ENCODE assay signal across 8 mouse cellular contexts in the genomic region with DNA sequence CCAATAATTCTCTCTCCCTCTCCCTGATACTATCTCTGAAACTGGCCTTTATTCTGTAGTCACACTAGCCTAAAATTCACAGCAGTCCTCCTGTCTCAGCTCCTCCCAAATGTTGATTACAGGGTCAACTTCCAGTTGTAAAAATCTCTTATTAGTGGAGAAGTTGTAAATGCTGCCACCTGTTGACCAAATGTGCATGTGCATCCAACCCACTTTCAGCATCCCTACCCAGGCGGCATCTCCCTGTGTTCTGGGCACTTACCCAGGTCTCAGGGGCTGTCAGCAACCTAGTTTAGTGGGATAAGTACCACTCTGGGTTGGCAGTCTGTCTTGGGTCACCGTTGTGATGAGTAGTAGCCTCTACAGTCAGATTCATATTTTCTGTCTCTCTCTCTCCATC. TPM values are rescaled to one million over a fixed set of nuclear protein-coding genes. Genes with fewer than 3 reads are reported as not detected.
DNase-seq lines count a peak whose midpoint lies in the region; ATAC-seq lines count a peak whose summit lies in the region.

No protein-coding gene starts in this region.

- peak; percentile 34 for DNase-seq in ovary, postnatal 14 days (ENCODE audit: low spot score)
- no peak for DNase-seq in ovary, adult 18-20 months (ENCODE audit: low spot score)
- DNase-seq in adrenal gland, postnatal 10 days, result peak; percentile 69
- DNase-seq in embryo, embryonic 10.5 days (ENCODE audit: low spot score), result peak; percentile 71
- peak; percentile 70 for DNase-seq in heart, postnatal 4 days
- peak; percentile 72 to 78 for DNase-seq in layer of hippocampus, postnatal 14 days (ENCODE audit: low spot score in 2 of 2)
- peak; percentile 16 to 37 for DNase-seq in thymus, postnatal 36 days

- peak; percentile 75 for ATAC-seq in megakaryocyte-erythroid progenitor cell, adult 5-6 weeks (replicated peaks; ENCODE audit: low FRiP score, low TSS enrichment, poor library complexity, severe bottlenecking)

RNA-seq across cellular contexts. Expression of a gene that starts 38.1 kb away (rescaled TPM):
- 1 to 10 TPM; 7.3 to 9.1 TPM for total RNA-seq in adrenal gland, postnatal 10 days (2021)
- under 1 TPM; 0.48 to 0.52 TPM for total RNA-seq in heart, postnatal 4 days (2021)
- 100 to 1,000 TPM; 318 to 332 TPM for total RNA-seq in layer of hippocampus, postnatal 14 days (2021)
- total RNA-seq in megakaryocyte-erythroid progenitor cell, adult 5-6 weeks (2014; fragmentation: Nextera tagmentation), result 35.2 and 35.5 TPM in 2 replicates
- 40.5 and 40.8 TPM in 2 replicates for total RNA-seq in megakaryocyte-erythroid progenitor cell, adult 5-6 weeks (2017)

RNA-seq across cellular contexts. Expression of a gene that starts 39.3 kb away (rescaled TPM):
- total RNA-seq in adrenal gland, postnatal 10 days (2021), result 10 to 100 TPM; 10.2 to 26.9 TPM
- total RNA-seq in heart, postnatal 4 days (2021), result 10 to 100 TPM; 16.2 to 17.4 TPM
- 10 to 100 TPM; 50.0 to 61.6 TPM for total RNA-seq in layer of hippocampus, postnatal 14 days (2021)
- 0.07 TPM in 1 of 2 replicates, not detected in the other for total RNA-seq in megakaryocyte-erythroid progenitor cell, adult 5-6 weeks (2014; fragmentation: Nextera tagmentation)
- 0.61 and 1.9 TPM in 2 replicates for total RNA-seq in megakaryocyte-erythroid progenitor cell, adult 5-6 weeks (2017)

Comparison
In these comparisons a context has a peak if more than half of its experiments do, and no peak if none do; other contexts are left out.
1. RNA of a gene that starts 38.1 kb away (total RNA-seq): 318 to 332 TPM in layer of hippocampus, postnatal 14 days; 35.2 to 40.8 TPM in megakaryocyte-erythroid progenitor cell, adult 5-6 weeks, 7.3 to 9.1 TPM in adrenal gland, postnatal 10 days and 0.48 to 0.52 TPM in heart, postnatal 4 days; every median in the first group is over 4 times any median in the second.